Mouse (Mus musculus) natural killer cell, adult 2 months (primary cell): ENCODE measurements around the gene Obox1.
"Not testable (repeated sequence)": the region's sequence is repeated elsewhere in the genome, so short reads cannot be mapped to it uniquely, and the experiment has no call there.

Source experiments
- DNase-seq, 2 experiments: peaks; one replicate each; pipeline ENCODE4 v3.0.0; 2022; ENCODE audit warnings: low spot score in 2 of 2

Gene Obox1

GRCm38 (mm10) chr7:15388421-15388998, at the start of gene Obox1, which contains the start of gene Obox2:
Obox1 (plus strand) TSS chr7:15388948.
Obox2 (plus strand) TSS chr7:15388721.
- not testable (repeated sequence) for DNase-seq

DNA sequence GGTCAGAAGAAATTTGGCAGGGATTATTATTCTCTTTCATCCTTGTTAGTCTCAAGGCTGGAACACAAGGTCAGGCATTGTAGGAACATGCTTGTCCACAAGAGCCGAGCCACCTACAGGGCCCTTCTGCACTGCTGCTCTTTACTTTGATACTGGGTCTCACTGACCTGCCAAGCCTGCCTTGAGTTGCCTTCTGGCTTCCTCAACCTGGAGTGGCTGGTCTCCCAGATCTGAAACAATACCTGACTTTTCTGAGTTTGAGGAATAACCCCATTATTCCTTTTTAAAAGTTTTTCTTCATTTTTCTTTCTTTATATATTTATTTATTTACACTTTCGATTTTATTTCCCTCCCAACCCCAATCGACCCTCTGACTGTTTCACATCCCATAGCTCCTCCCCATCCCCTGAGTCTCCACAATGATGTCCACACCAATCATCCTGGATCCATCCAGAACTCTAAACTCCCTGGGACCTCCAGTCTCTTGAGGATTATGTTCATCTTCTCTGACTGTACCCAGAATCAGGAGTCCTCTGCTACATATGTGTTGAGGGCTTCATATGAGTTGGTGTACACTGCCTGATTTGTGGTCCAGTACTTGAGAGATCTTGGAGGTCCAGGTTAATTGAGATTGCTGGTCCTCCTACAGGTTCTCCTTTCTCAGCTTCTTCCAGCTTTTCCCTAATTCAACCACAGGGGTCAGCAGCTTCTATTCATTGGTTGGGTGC, 10.6 kb downstream of the Obox1 start:
- not testable (repeated sequence) for DNase-seq

- not testable (repeated sequence) for DNase-seq
Observed at GRCm38 (mm10) chr7:15406816-15407215, 18.1 kb downstream of the Obox1 start.

- DNase-seq, result not testable (repeated sequence)
Observed at GRCm38 (mm10) chr7:15418046-15418445, 29.3 kb downstream of the Obox1 start.

DNA sequence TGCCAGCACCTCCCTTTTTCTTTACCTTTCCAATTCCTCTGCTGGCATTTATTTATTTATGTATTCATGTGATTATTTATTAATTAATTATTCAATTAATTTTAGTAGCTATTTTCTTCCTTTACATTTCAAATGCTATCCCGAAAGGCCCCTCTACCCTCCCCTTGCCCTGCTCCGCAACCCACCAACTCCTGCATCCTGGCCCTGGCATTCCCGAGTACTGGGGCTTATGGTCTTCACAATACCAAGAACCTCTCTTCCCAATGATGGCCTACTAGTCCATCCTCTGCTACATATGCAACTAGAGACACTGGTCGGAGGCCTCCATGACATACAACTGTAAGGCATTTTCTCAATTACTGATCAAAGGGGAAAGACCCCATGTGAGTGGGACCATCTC, 36.8 kb downstream of the Obox1 start:
- DNase-seq, result not testable (repeated sequence)

DNA sequence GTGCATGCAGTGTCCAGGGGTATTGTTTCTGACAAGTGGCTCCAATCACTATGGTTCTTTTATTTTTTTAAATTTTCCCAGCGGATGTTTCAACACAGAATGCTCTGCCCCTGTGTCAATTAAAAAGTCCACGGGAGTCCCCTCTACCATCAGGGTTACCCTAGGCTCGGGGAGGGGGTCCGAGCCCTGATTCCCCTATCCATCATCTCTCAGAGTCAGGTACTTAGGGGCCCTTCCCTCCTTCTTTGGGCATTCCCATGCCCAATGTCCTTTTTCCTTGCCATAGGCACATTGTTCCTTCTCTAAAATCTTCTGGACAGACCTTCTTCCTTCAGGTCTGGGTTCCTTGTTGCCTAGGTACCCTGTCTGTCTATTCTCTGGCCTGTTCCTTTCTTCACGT, 120.7 kb downstream of the Obox1 start:
- DNase-seq, result not testable (repeated sequence)
